Mouse (Mus musculus) left cerebral cortex, postnatal 36 days (tissue): ENCODE data around the gene Ahdc1. TPM values are rescaled to one million over a fixed set of nuclear protein-coding genes. Genes with fewer than 3 reads are reported as not detected.
A peak's percentile ranks its signal among the peaks of the same experiment; 100 is the strongest.

Source experiments
- DNase-seq, 2 experiments: peaks; one replicate each; pipeline ENCODE4 v3.0.0; 2021 to 2022; ENCODE audit warnings: low spot score in 2 of 2, mixed read lengths in 1 of 2
- intact Hi-C: fragments of 180-260 bp; cut with DNase I; formaldehyde crosslinking; loops from one replicate; pipeline ENCODE4 v1.15.1; 2025
- total RNA-seq, 2 experiments: library from RNA; stranded (reverse); gene quantifications; 2 replicates each; pipeline ENCODE4 v1.2.3; 2021

Gene Ahdc1
- total RNA-seq, 2 experiments from 2014 or later: 91.3 to 110 TPM

- intact Hi-C loops: no loop called here
- no peak for DNase-seq
Observed at GRCm38 (mm10) chr4:133032410-133033095, 21.5 kb downstream of the Ahdc1 start.

- no peak for DNase-seq
- intact Hi-C loops: no loop called here
Observed at GRCm38 (mm10) chr4:133034478-133034877, 23.4 kb downstream of the Ahdc1 start.

GRCm38 (mm10) chr4:133035446-133035845, 24.4 kb downstream of the Ahdc1 start:
- intact Hi-C loops: no loop called here
- DNase-seq: no peak

- intact Hi-C loops: no loop called here
- no peak for DNase-seq
Observed at GRCm38 (mm10) chr4:133035946-133036345, 24.9 kb downstream of the Ahdc1 start.

- intact Hi-C loops: no loop called here
- no peak for DNase-seq
Observed at GRCm38 (mm10) chr4:133037293-133037692, 26.2 kb downstream of the Ahdc1 start.

- intact Hi-C loops: no loop called here
- DNase-seq: no peak
Observed at GRCm38 (mm10) chr4:133037798-133038197, 26.7 kb downstream of the Ahdc1 start.

- intact Hi-C loops: no loop called here
- DNase-seq: no peak
Observed at GRCm38 (mm10) chr4:133038521-133039115, 27.6 kb downstream of the Ahdc1 start.

- intact Hi-C loops: no loop called here
- DNase-seq: no peak
Observed at GRCm38 (mm10) chr4:133039116-133039819, 28.2 kb downstream of the Ahdc1 start.

GRCm38 (mm10) chr4:133039832-133040231, 28.8 kb downstream of the Ahdc1 start:
- intact Hi-C loops: no loop called here
- DNase-seq: no peak

GRCm38 (mm10) chr4:133040241-133040904, 29.3 kb downstream of the Ahdc1 start:
- intact Hi-C loops: no loop called here
- DNase-seq: no peak

GRCm38 (mm10) chr4:133042244-133042643, 31.2 kb downstream of the Ahdc1 start:
- intact Hi-C loops: no loop called here
- DNase-seq: no peak

GRCm38 (mm10) chr4:133042651-133043635, 31.9 kb downstream of the Ahdc1 start:
- no peak for DNase-seq
- intact Hi-C loops: no loop called here

GRCm38 (mm10) chr4:133043798-133044646, 33.0 kb downstream of the Ahdc1 start:
- intact Hi-C loops: no loop called here
- no peak for DNase-seq

GRCm38 (mm10) chr4:133044647-133045094, 33.6 kb downstream of the Ahdc1 start:
- intact Hi-C loops: no loop called here
- DNase-seq: no peak

- no peak for DNase-seq
- intact Hi-C loops: no loop called here
Observed at GRCm38 (mm10) chr4:133045771-133046474, 34.9 kb downstream of the Ahdc1 start.

GRCm38 (mm10) chr4:133046691-133047352, 35.8 kb downstream of the Ahdc1 start:
- DNase-seq: peak in 1 of 2 experiments; percentile 73
- intact Hi-C loops: no loop called here
